10 mouse cellular contexts compared by ENCODE assay signal in the genomic region with DNA sequence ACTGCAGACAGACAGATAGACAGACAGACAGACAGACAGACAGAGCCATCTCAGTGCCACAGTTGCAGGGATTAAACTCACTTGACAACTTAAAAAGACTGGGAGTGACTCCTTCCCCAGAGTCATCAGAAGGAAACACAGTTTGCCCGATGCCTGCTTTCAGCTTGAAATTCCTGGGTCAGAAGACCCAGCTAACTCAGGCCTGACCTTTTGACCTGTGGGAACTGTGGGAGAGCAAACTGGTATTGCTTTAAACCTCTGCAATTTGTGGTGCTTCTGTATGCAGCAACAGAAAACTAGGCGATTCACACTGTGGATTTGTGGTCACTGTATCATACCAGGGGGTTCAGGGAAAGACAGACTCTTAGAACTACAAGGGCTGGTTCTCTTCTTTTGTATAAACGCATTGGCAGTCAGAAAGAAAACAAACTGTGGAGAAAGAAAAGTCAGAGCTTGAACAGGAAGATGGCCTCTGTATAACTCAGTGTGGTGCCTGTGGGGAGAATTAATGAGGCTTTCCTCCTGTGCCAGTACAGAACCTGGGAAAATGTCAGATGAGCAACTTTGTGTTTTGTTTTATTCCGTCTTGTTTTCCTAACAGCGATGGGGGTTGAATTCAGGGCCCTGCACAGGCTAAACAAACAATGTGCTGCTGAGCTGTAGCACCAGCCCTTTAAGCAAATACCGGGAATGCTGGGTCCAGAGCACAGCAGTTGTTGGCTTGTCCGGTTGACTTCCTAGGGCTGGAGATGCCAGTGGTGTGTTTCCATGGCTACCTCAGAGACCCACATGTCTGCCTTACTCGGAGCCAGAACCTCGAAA. TPM values are rescaled to one million over a fixed set of nuclear protein-coding genes. Genes with fewer than 3 reads are reported as not detected.
DNase-seq lines count a peak whose midpoint lies in the region; ATAC-seq lines count a peak whose summit lies in the region.
"Had no signal": no experiment of that assay in that cellular context is flagged by ENCODE, and none has a peak within 500 bp of the region (broad histone marks: within the 10 kb centered on the region; RNA-seq: fewer than 3 reads in every experiment).

No protein-coding gene starts in this region.

- ATAC-seq in forebrain, embryonic 14.5 days: no peak
- no peak for ATAC-seq in forebrain, embryonic 13.5 days
- peak; percentile 62; the same call in 1 of the 2 replicates for ATAC-seq in embryonic facial prominence, embryonic 14.5 days (ENCODE audit: low read depth)
- peak; percentile 83 for ATAC-seq in liver, embryonic 16.5 days (ENCODE audit: low read depth)
- no peak for ATAC-seq in erythroid progenitor cell, adult 5-6 weeks (replicated peaks; ENCODE audit: low FRiP score, poor library complexity, severe bottlenecking)

- peak; percentile 23 for DNase-seq in forebrain, embryonic 14.5 days (ENCODE audit: low spot score)
- peak; percentile 17 for DNase-seq in NIH3T3 (ENCODE audit: low read depth)
- peak; percentile 42 for DNase-seq in embryonic facial prominence, embryonic 14.5 days (ENCODE audit: low spot score)
- no peak for DNase-seq in spleen, adult 12 weeks (ENCODE audit: low spot score)
- DNase-seq in left cerebral cortex, adult 8-10 months (ENCODE audit: low spot score in 2 of 2): no peak

- no peaks in the 10 kb centered on the region; the same call in 1 of the 2 replicates for H3K4me1 ChIP-seq in forebrain, embryonic 14.5 days (ENCODE audit: control insufficient read depth, insufficient read depth, low read length)
- 0 out of 2 replicates have a peak, but pooled peaks cover 8% of the 10 kb centered on the region for H3K4me1 ChIP-seq in forebrain, embryonic 13.5 days
- H3K4me1 ChIP-seq in embryonic facial prominence, embryonic 14.5 days (ENCODE audit: control insufficient read depth, insufficient read depth, low read length): peaks cover 12% of the 10 kb centered on the region; the same call in 1 of the 2 replicates
- no peaks in the 10 kb centered on the region for H3K4me1 ChIP-seq in liver, embryonic 16.5 days (ENCODE audit: control insufficient read depth, low read depth, low read length)

- H3K36me3 ChIP-seq in forebrain, embryonic 14.5 days (ENCODE audit: control insufficient read depth, insufficient read depth, low read length): no peaks in the 10 kb centered on the region
- H3K36me3 ChIP-seq in forebrain, embryonic 13.5 days (ENCODE audit: poor library complexity, severe bottlenecking): no peaks in the 10 kb centered on the region
- no peaks in the 10 kb centered on the region for H3K36me3 ChIP-seq in embryonic facial prominence, embryonic 14.5 days (ENCODE audit: control insufficient read depth, insufficient read depth, low read length)
- H3K36me3 ChIP-seq in liver, embryonic 16.5 days (ENCODE audit: control insufficient read depth, insufficient read depth): no peaks in the 10 kb centered on the region

- WGBS in forebrain, embryonic 14.5 days: 13% methylated on average over 9 of the region's 9 CpGs
- 16% methylated on average over 9 of the region's 9 CpGs for WGBS in forebrain, embryonic 13.5 days
- 28% methylated on average over 9 of the region's 9 CpGs for WGBS in embryonic facial prominence, embryonic 14.5 days
- WGBS in liver, embryonic 16.5 days (ENCODE audit: insufficient replicate concordance): 41% methylated on average over 9 of the region's 9 CpGs

- no peaks in the 10 kb centered on the region for H3K9me3 ChIP-seq in forebrain, embryonic 14.5 days (replicated peaks; ENCODE audit: control insufficient read depth, low read length)
- no peaks in the 10 kb centered on the region for H3K9me3 ChIP-seq in forebrain, embryonic 13.5 days (replicated peaks)
- no peaks in the 10 kb centered on the region for H3K9me3 ChIP-seq in embryonic facial prominence, embryonic 14.5 days (ENCODE audit: control insufficient read depth, low read length)
- H3K9me3 ChIP-seq in liver, embryonic 16.5 days (replicated peaks; ENCODE audit: control insufficient read depth, low read length): no peaks in the 10 kb centered on the region

- H3K9ac ChIP-seq in forebrain, embryonic 14.5 days (ENCODE audit: low read length): no peak overlapping the region
- no peak overlapping the region for H3K9ac ChIP-seq in forebrain, embryonic 13.5 days
- H3K9ac ChIP-seq in embryonic facial prominence, embryonic 14.5 days (ENCODE audit: low read depth, low read length): no peak overlapping the region
- no peak overlapping the region for H3K9ac ChIP-seq in liver, embryonic 16.5 days (ENCODE audit: low read depth, low read length)

- H3K27ac ChIP-seq in forebrain, embryonic 14.5 days (ENCODE audit: low read depth, low read length): no peak overlapping the region
- H3K27ac ChIP-seq in forebrain, embryonic 13.5 days: no peak overlapping the region
- H3K27ac ChIP-seq in embryonic facial prominence, embryonic 14.5 days (replicated peaks; ENCODE audit: low read depth, low read length): peak overlapping the region; percentile 44; the same call in 1 of the 2 replicates
- H3K27ac ChIP-seq in liver, embryonic 16.5 days (ENCODE audit: low read length): peak overlapping the region; percentile 5

- no peak overlapping the region for H3K4me2 ChIP-seq in forebrain, embryonic 14.5 days (ENCODE audit: low read length)
- H3K4me2 ChIP-seq in forebrain, embryonic 13.5 days: no peak overlapping the region
- no peak overlapping the region for H3K4me2 ChIP-seq in embryonic facial prominence, embryonic 14.5 days (ENCODE audit: low read depth, low read length)
- H3K4me2 ChIP-seq in liver, embryonic 16.5 days (ENCODE audit: low read depth, low read length): no peak overlapping the region

- no peaks in the 10 kb centered on the region for H3K27me3 ChIP-seq in forebrain, embryonic 14.5 days (replicated peaks; ENCODE audit: control insufficient read depth, insufficient read depth, low read length)
- H3K27me3 ChIP-seq in forebrain, embryonic 13.5 days: no peaks in the 10 kb centered on the region
- no peaks in the 10 kb centered on the region for H3K27me3 ChIP-seq in embryonic facial prominence, embryonic 14.5 days (replicated peaks; ENCODE audit: control insufficient read depth, insufficient read depth, low read length)
- no peaks in the 10 kb centered on the region for H3K27me3 ChIP-seq in liver, embryonic 16.5 days (ENCODE audit: control insufficient read depth, insufficient read depth, low read depth, low read length)

- H3K4me3 ChIP-seq in forebrain, embryonic 14.5 days (ENCODE audit: low read depth, low read length): no peak overlapping the region
- H3K4me3 ChIP-seq in forebrain, embryonic 13.5 days: no peak overlapping the region
- no peak overlapping the region for H3K4me3 ChIP-seq in embryonic facial prominence, embryonic 14.5 days (ENCODE audit: low read depth, low read length)
- H3K4me3 ChIP-seq in liver, embryonic 16.5 days (ENCODE audit: low read depth, low read length): no peak overlapping the region

RNA-seq across cellular contexts. Expression of a gene that starts 24.0 kb away (rescaled TPM):
- not detected in 2 replicates for polyA plus RNA-seq in forebrain, embryonic 14.5 days (2014; fragmentation: Nextera tagmentation; extraction: Ambion mirVana)
- polyA plus RNA-seq in forebrain, embryonic 13.5 days (2015; fragmentation: Nextera tagmentation; extraction: Ambion mirVana): not detected in 2 replicates
- not detected in 2 replicates for polyA plus RNA-seq in embryonic facial prominence, embryonic 14.5 days (2014; fragmentation: Nextera tagmentation; extraction: Ambion mirVana)
- 0.27 TPM in 1 of 2 replicates, not detected in the other for polyA plus RNA-seq in liver, embryonic 16.5 days (2015; fragmentation: Nextera tagmentation; extraction: Ambion mirVana)
- total RNA-seq in erythroid progenitor cell, adult 5-6 weeks (2015; ENCODE audit: low replicate concordance): not detected in 2 replicates
- not detected in 2 replicates for total RNA-seq in erythroid progenitor cell, adult 5-6 weeks (2017; ENCODE audit: low replicate concordance)
- total RNA-seq in left cerebral cortex, adult 8-10 months (2022): not detected
- polyA plus RNA-seq: lung, embryonic 16.5 days had no signal

RNA-seq across cellular contexts. Expression of a gene that starts 37.5 kb away (rescaled TPM):
- not detected in 2 replicates for polyA plus RNA-seq in forebrain, embryonic 14.5 days (2014; fragmentation: Nextera tagmentation; extraction: Ambion mirVana)
- not detected in 2 replicates for polyA plus RNA-seq in forebrain, embryonic 13.5 days (2015; fragmentation: Nextera tagmentation; extraction: Ambion mirVana)
- polyA plus RNA-seq in embryonic facial prominence, embryonic 14.5 days (2014; fragmentation: Nextera tagmentation; extraction: Ambion mirVana): not detected in 2 replicates
- not detected in 2 replicates for polyA plus RNA-seq in liver, embryonic 16.5 days (2015; fragmentation: Nextera tagmentation; extraction: Ambion mirVana)
- total RNA-seq in erythroid progenitor cell, adult 5-6 weeks (2015; ENCODE audit: low replicate concordance): not detected in 2 replicates
- total RNA-seq in erythroid progenitor cell, adult 5-6 weeks (2017; ENCODE audit: low replicate concordance): not detected in 2 replicates
- not detected for total RNA-seq in left cerebral cortex, adult 8-10 months (2022)
- polyA plus RNA-seq: heart, embryonic 14.5 days; lung, embryonic 16.5 days had no signal

Comparison
In these comparisons a context has a peak if more than half of its experiments do, and no peak if none do; other contexts are left out.
1. ATAC-seq: peak in embryonic facial prominence, embryonic 14.5 days (single experiment) and liver, embryonic 16.5 days (single experiment); none in forebrain, embryonic 14.5 days (single experiment), forebrain, embryonic 13.5 days (single experiment) and erythroid progenitor cell, adult 5-6 weeks (single experiment).
2. DNase-seq: peak in forebrain, embryonic 14.5 days (single experiment), NIH3T3 (single experiment) and embryonic facial prominence, embryonic 14.5 days (single experiment); none in spleen, adult 12 weeks (single experiment) and left cerebral cortex, adult 8-10 months (0 of 2).
3. H3K27ac ChIP-seq: peak in embryonic facial prominence, embryonic 14.5 days (single experiment) and liver, embryonic 16.5 days (single experiment); none in forebrain, embryonic 14.5 days (single experiment) and forebrain, embryonic 13.5 days (single experiment).